Mouse (Mus musculus): ENCODE data around the gene Bdnf.

Gene Bdnf

GRCm38 (mm10) chr2:109674532-109674931 is at the start of gene Bdnf:
Gene Bdnf (plus strand): TSS chr2:109674700.
- in situ Hi-C loops (cut with MboI, MseI): no loop called here

DNA sequence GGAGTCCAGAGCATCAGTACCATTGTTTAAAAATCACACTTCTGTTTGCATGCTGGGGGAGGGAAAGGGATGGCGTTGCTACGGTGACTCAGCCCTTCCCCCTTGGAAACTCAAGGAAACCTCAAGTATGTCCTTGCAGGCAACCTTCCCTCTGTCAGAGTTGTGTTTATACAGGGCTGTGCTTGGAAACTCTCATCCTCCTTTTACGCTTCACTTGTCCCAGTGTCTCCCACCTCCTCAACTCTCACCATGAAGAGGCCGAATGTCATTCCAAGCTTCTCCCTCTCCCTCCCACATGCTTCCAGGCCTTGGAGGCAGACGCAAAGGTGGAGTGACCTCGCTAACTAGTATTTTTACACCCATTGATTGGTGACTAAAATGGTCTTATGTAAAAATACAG is 47.6 kb upstream of the Bdnf start:
- in situ Hi-C loops (cut with MboI, MseI): no loop called here

DNA sequence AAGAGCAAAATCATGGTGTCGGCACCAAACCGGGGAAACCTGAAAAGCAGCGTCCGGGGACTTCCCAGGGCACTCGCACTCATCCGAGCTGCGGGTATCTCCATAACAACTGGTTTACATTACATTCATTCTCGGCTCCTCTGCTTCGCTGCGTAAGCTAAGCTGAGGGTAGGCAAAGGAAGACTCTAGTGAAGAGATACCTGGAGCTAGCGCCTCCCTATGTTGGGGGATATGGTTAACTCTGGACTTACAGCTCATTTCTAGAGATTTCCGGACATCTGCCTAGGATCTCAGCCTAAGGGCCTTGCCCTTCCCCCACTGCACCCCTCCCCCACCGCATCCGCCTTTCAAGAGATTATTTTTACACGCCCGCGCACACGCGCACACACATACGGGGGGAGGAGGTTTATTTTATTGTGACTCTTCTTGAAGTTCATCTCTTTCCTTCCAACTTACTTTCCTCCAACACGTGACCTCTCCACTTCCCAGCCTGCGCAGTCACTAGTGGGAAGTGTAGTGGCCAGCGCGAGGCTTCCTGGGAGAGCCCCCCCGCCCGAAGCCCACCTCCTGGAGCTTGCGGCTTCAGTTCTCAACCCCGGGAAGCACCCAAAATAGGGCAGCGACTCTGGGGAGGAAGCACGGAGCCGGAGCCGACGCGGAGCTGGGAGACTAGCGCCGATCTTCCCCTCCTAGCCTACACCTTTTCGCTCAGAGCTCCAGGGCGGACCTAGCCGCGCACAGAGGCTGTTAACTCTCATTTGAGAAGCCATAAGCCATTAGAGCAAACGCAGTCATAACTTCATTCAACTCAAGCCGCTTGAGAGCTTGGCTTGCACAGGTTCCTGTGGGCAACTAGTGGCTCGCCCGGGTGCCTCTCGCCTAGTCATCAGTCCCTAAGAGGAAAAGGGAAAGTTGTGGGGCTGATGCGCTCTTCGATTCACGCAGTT is 718 bp upstream of the Bdnf start:
- in situ Hi-C loops (cut with MboI, MseI): no loop called here

DNA sequence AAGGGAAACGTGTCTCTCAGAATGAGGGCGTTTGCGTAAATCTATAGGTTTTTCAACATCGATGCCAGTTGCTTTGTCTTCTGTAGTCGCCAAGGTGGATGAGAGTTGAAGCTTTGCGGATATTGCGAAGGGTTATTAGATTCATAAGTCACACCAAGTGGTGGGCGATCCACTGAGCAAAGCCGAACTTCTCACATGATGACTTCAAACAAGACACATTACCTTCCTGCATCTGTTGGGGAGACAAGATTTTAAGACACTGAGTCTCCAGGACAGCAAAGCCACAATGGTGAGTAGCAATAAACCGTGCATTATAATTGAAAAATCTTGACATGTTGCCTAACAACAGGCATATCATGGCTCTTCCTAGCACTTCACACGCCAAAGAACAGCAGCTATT is 551 bp downstream of the Bdnf start:
- in situ Hi-C loops (cut with MboI, MseI): no loop called here

- in situ Hi-C loops (cut with MboI, MseI): no loop called here
These were observed 1.6 kb downstream of the Bdnf start for GRCm38 (mm10) chr2:109675973-109676617.

GRCm38 (mm10) chr2:109676618-109676974 is 2.1 kb downstream of the Bdnf start:
- in situ Hi-C loops (cut with MboI, MseI): no loop called here

DNA sequence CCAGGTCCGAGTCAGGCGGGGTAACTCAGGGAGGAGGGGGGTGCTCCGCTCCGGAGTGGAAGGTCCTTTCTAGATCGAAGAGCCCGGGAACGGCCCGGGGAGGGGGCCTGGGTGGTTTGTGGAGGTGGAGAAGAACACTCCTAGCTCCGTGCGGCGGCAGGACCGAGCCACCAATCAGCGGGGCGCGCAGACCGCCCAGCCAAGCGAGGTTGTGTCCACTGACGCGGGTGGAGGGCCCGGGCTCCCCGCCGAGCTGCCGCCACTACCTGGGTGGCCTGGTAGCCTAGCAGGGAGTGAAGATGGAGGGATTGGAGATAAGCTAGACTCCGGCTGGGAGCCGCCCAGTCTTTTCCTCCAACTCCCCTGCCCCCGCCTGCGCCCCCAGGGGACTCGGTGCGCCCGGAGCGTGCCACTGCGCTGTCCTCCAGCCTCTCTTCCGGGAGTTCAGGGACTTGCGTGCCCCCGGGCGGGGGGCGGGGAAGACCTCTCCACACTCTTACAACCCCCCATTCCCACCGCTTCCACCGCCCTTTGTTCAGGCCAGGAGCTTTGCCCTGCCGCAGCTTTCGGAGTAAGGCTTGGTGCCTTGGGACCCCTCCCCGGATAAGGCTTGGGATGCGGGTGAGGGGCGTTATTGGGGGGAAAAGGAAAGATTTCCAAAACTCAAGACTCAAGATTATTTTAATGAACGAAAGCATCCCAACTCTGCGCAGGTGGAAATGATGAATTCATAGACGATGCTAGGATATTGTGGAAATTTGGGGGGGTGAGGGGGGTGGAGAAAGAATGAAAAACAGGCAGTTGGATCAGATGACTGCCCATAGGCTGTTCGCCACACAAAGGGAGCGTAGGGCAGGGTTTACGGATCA is 3.0 kb downstream of the Bdnf start:
- in situ Hi-C loops (cut with MboI, MseI): no loop called here

DNA sequence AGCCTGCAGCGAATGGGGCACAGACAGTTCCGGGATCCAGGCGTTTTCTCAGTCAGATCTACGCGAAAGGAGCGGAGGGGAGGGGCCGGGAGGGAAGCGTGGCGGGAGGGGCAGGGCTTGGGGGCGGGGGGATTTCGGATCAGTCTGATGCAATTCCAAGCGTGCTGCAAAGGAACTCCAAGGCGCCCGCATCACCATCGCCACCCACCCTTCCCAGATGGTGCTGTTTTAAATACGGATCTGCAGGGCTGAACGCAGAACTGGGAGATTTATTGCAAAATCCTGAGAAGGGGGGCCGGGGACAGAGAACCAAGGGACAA is 3.5 kb downstream of the Bdnf start:
- in situ Hi-C loops (cut with MboI, MseI): no loop called here

DNA sequence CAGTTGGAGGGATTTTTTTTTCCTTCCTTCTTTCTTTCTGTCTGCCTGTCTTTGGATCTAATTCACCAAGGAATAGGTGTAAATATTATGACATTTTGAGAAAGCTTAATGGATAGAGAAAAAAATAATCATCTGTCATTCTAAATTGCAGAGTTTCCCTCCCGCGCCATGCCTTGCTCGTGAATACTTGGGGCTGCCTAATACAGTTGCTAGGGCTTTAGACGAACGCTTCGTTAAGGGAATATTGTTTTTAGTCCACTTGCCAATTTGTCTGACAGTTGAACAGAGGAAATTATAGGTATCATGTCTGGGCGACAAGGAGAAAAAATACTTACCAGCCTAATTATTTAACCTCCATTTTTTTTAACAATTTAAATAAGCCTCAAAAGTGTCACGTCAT is 4.0 kb downstream of the Bdnf start:
- in situ Hi-C loops (cut with MboI, MseI): no loop called here

- in situ Hi-C loops (cut with MboI, MseI): no loop called here
These were observed 4.9 kb downstream of the Bdnf start for GRCm38 (mm10) chr2:109679446-109679845.

- in situ Hi-C loops (cut with MboI, MseI): no loop called here
These were observed 6.6 kb downstream of the Bdnf start for GRCm38 (mm10) chr2:109681071-109681470.

DNA sequence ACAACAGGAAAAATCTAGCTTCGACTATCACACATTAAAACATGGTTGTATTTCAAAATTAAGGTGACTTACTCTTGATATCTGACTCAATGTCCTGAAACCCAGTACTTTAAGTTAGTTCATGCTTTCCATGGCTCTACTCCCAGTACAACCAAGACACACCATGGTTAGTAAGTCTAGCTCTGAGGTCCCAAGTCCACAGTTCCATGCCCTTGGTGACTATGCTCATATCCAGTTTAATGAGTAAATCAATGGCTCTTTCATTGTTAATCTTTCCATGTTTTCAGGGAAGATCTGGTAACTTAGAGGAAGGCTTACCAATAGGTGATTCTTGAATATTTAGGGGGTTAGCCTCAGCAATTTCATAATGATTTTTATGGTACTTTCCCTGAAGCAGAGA is 14.2 kb downstream of the Bdnf start:
- in situ Hi-C loops (cut with MboI, MseI): no loop called here

- in situ Hi-C loops (cut with MboI, MseI): no loop called here
These were observed 18.0 kb downstream of the Bdnf start for GRCm38 (mm10) chr2:109692266-109693177.

DNA sequence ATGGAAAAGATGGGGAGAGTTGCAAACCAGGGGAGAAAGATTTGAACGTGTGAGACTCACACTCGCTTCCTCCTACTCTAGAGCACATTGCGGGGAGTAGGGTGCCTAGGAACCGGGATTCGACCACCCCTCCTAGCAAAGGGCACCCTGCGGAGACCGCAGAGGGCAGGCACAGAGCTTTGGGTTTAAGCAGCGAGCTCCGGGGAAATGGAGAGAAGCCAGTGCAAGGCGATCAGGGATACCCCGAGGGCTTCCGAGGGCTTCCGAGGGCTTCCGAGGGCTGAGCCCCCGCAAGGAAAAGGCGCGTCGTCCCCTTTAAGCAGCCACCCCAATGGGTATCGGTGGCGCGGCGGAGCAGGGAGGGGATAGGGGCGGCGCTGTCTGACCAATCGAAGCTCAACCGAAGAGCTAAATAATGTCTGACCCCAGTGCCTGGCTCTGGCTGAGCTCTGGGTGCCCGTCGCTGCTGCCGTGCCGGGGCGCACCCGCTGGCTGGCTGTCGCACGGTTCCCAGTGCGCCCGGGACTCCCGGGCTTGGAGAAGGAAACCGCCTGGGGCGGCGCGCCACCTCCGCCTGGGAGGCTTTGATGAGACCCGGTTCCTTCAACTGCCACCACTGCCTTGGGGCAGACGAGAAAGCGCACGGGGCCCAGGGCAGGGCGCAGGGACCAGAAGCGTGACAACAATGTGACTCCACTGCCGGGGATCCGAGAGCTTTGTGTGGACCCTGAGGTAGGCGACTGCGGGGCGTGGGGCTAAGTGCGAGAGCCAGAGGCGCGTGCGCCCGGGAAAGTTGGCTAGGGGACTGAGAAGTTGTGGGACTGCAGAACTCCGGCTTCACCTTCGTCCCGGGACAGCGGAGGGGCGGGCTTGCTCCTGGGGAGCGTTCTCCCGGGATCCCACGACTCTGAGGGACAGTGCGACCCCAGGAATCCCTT is 18.9 kb downstream of the Bdnf start:
- in situ Hi-C loops (cut with MboI, MseI): no loop called here

DNA sequence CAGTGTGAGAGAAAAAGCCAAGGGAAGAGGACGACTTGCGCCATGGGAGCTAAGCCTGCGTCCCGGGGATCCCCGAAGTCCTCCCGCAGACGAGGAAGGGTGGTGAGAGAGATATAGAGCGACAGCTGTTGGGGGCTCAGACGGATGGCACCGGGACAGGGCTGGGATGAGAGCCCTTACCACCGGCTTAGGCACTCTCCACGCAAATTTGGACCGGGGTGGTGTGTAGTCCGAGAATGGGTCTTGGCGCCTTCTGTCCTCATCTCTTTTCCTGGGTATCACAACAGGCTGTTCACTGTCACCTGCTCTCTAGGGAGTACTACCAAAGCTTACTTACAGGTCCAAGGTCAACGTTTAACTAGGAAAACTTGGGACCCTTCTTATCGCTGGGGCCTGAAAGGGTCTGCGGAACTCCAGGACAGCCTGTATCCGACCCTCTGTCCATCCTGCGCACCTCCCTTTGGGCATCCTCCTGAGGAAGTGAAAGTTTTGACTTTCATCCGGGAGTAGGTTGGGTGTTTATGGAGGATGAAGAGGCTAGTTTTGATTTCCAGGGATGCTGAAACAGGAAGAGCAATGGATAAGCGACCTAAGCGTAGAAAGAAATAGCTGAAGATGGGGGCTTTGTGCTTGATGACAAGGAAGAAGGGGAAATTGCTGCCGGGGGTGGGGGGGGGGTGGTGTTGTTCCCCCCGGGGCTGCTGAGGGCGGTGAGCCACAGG is 19.8 kb downstream of the Bdnf start:
- in situ Hi-C loops (cut with MboI, MseI): no loop called here

GRCm38 (mm10) chr2:109694838-109695225 is 20.3 kb downstream of the Bdnf start:
- in situ Hi-C loops (cut with MboI, MseI): no loop called here

DNA sequence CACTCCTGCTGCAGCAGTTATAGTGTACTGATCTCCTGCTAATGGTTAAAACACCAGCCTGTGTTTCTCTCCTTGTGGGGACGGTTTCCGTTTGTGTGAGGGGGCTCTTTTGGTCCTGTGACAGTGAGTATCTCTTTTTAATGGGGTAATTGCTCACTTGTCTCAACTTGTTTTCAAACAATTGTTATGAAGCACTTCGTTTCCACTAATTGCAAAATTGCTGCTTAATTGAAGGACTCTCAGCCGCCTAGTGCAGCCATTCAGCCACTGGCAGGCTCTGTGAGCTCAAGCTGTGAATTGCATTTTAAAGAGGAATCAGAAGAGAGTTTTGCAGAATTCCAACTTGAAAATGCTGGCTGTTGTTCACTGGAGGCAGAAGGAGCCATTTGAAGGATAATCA is 22.7 kb downstream of the Bdnf start:
- in situ Hi-C loops (cut with MboI, MseI): no loop called here

DNA sequence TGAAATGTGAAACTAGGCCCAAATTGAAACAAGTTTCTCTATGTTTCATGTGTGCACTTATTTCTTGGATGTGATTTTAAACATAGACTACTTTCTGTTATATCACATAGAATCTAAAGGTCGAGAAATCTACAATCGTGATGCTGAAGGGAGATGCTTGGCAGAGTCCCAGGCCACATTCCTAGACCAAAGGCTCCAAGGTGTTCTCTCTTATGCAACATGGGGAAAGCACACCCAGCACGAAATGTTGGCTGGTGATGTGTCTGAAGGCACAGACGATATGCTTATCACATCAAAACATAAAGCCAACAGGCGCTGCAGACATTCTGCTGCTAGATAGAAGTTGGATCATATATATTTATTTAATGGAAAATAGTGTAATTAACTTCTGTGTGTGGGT is 25.8 kb downstream of the Bdnf start:
- in situ Hi-C loops (cut with MboI, MseI): no loop called here

GRCm38 (mm10) chr2:109703588-109703987 is 29.1 kb downstream of the Bdnf start:
- in situ Hi-C loops (cut with MboI, MseI): no loop called here

DNA sequence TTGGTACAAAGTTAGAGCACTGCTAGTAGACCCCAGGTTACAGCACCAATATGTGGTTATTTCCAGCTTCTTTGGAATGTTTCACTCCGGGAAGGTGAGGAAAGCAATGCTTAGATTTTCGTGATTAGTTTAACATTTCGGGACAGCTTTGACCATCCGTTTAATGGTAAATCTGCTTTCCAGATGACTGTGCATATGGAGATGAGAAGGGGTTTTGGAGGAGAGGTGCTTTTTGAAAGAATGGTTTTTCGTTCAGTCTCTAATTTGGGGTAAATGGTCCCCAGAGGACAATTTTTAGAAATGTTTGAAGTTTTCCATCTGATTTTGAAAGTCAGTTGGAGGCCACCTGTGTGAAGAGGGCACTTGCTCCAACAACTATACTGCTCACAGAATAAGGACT is 29.6 kb downstream of the Bdnf start:
- in situ Hi-C loops (cut with MboI, MseI): no loop called here

All from T-helper 1 cell (primary cell).